Mouse (Mus musculus): ENCODE measurements at regions not wholly inside any gene's neighbourhood (a gene's known extent, or its start where the extent isn't known, plus 50 kb on each side); places are given as distances from the start of the nearest gene placed in this dataset.

GRCm38 (mm10) chr13:55909941-55910340 is 73.9 kb upstream of the Pitx1 start:
- Histone ChIP-seq H3K4me2 (peak overlapping the region; percentile 35), H3K4me3 (replicated peaks) (no peak overlapping the region)
- peak; percentile 69; the same call in 1 of the 2 replicates for ATAC-seq (ENCODE audit: insufficient read depth, low FRiP score, low read depth)

GRCm38 (mm10) chr13:55904884-55905283 is 68.9 kb upstream of the Pitx1 start:
- Histone ChIP-seq H3K4me3 (replicated peaks) (no peak overlapping the region), H3K9me3 (no peaks in the 10 kb centered on the region), H3K4me1 (peaks cover 16% of the 10 kb centered on the region; the same call in 1 of the 2 replicates), H3K4me2 (no peak overlapping the region), H3K9ac (no peak overlapping the region), H3K27me3 (replicated peaks) (no peaks in the 10 kb centered on the region), H3K27ac (no peak overlapping the region), H3K36me3 (no peaks in the 10 kb centered on the region)
- ATAC-seq (ENCODE audit: insufficient read depth, low FRiP score, low read depth) = no peak
- 79% methylated on average over 4 of the region's 4 CpGs for WGBS

More at GRCm38 (mm10) chr13:55909941-55910340, 73.9 kb upstream of the Pitx1 start:
- no peaks in the 10 kb centered on the region for H3K27me3 ChIP-seq (replicated peaks)
- H3K9me3 ChIP-seq = no peaks in the 10 kb centered on the region
- peaks cover 22% of the 10 kb centered on the region; the same call in 1 of the 2 replicates for H3K4me1 ChIP-seq
- H3K36me3 ChIP-seq = no peaks in the 10 kb centered on the region
- no peak overlapping the region for H3K9ac ChIP-seq
- WGBS = 4% methylated on average over 5 of the region's 5 CpGs
- peak overlapping the region; percentile 93 for H3K27ac ChIP-seq

- H3K4me1 ChIP-seq = peaks cover 27% of the 10 kb centered on the region; the same call in 1 of the 2 replicates
- whole genome bisulfite sequencing = 17% methylated on average over 11 of the region's 11 CpGs
- peak; percentile 54; the same call in 1 of the 2 replicates for ATAC-seq (ENCODE audit: insufficient read depth, low FRiP score, low read depth)
- peak overlapping the region; percentile 92 for H3K27ac ChIP-seq
- H3K4me2 ChIP-seq = peak overlapping the region; percentile 5; the same call in 1 of the 2 replicates
- H3K9me3 ChIP-seq = no peaks in the 10 kb centered on the region
- no peaks in the 10 kb centered on the region for H3K36me3 ChIP-seq
- H3K4me3 ChIP-seq (replicated peaks) = no peak overlapping the region
- no peak overlapping the region for H3K9ac ChIP-seq
- no peaks in the 10 kb centered on the region for H3K27me3 ChIP-seq (replicated peaks)
These were observed 66.3 kb upstream of the Pitx1 start for GRCm38 (mm10) chr13:55902255-55902654.

DNA sequence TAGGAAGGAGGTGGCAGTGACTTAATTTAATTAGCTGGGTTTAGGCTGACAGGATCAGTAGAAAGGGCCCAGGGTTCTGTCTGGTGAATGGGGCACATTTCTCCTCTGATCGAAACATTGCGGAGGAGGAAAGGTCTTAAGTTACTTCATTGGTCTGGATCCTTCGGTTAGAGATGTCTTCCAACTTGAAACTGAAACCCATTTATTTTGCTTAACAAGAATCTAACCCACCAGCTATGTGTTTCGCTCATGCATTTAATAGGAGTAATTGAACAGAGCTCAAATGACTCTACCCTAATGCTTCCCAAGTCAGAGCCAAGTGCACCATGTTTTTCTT is 64.2 kb upstream of the Pitx1 start:
- Histone ChIP-seq H3K9me3 (no peaks in the 10 kb centered on the region), H3K9ac (no peak overlapping the region), H3K27me3 (replicated peaks) (no peaks in the 10 kb centered on the region), H3K4me1 (peaks cover 27% of the 10 kb centered on the region; the same call in 1 of the 2 replicates), H3K4me2 (no peak overlapping the region), H3K27ac (0 out of 2 replicates have a peak overlapping the region, but pooled peaks have one; percentile 31), H3K4me3 (replicated peaks) (no peak overlapping the region), H3K36me3 (no peaks in the 10 kb centered on the region)
- no peak for ATAC-seq (ENCODE audit: insufficient read depth, low FRiP score, low read depth)
- WGBS = 85% methylated on average over 4 of the region's 4 CpGs

DNA sequence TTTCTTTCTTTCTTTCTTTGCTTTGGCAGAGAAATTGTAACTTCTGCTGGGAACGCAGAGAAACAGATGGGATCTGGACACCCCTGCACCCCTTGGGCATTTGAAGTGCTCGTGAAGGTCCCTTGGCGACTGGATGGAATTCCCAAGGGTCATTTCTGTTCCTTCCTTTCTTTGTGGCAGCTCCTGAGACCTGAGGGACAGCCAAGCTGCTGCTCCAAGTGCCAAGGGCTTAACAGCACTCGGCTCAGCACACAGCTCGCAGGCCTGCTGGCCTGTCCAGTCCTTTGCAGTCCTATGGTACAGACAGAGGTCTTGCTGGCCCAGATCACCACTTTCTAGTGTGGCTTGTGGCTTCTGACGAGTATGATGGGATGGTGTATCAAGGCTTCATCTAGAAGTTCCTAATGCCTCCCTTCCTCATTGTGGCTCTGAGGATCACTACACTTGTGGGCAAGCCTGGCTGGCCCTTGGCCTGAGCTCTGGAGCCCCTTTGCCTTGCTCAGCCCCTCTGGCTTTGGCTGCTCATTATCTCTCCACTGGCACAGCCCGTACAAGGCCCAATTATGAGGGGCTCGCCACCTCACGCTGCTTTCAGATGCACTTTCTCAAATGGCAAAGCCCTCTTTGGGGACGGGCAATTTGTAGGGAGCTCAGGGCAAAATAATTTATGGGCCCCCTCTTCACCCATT is 63.7 kb upstream of the Pitx1 start:
- Histone ChIP-seq H3K27ac (peak overlapping the region; percentile 31; the same call in 1 of the 2 replicates), H3K27me3 (replicated peaks) (no peaks in the 10 kb centered on the region), H3K36me3 (no peaks in the 10 kb centered on the region), H3K9me3 (no peaks in the 10 kb centered on the region), H3K4me2 (no peak overlapping the region), H3K9ac (no peak overlapping the region), H3K4me1 (peaks cover 27% of the 10 kb centered on the region; the same call in 1 of the 2 replicates), H3K4me3 (replicated peaks) (no peak overlapping the region)
- 77% methylated on average over 10 of the region's 10 CpGs for whole genome bisulfite sequencing
- ATAC-seq (ENCODE audit: insufficient read depth, low FRiP score, low read depth) = no peak

DNA sequence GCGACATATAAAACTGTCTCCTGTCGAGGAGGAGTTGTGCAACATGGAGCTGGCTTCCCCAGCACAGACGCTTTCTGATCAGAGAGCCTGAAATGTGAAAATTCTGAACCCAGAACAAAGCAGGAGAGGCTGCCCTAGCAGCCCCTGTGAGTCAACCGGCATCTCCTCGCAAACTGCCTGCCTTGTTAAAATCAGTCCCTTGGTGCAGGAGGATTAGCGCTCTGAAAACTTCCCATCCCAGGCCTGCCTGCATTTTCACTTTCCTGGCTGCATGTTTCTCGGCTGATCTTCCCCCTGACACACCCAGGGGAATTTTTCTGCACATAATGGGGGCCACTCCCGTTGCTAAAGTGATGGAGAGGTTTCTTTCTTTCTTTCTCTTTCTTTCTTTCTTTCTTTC is 63.0 kb upstream of the Pitx1 start:
- Histone ChIP-seq H3K27ac (peak overlapping the region; percentile 75), H3K9ac (no peak overlapping the region), H3K9me3 (no peaks in the 10 kb centered on the region), H3K4me3 (replicated peaks) (no peak overlapping the region), H3K4me1 (peaks cover 27% of the 10 kb centered on the region; the same call in 1 of the 2 replicates), H3K27me3 (replicated peaks) (no peaks in the 10 kb centered on the region), H3K4me2 (no peak overlapping the region), H3K36me3 (no peaks in the 10 kb centered on the region)
- 40% methylated on average over 8 of the region's 8 CpGs for WGBS
- ATAC-seq (ENCODE audit: insufficient read depth, low FRiP score, low read depth) = no peak

DNA sequence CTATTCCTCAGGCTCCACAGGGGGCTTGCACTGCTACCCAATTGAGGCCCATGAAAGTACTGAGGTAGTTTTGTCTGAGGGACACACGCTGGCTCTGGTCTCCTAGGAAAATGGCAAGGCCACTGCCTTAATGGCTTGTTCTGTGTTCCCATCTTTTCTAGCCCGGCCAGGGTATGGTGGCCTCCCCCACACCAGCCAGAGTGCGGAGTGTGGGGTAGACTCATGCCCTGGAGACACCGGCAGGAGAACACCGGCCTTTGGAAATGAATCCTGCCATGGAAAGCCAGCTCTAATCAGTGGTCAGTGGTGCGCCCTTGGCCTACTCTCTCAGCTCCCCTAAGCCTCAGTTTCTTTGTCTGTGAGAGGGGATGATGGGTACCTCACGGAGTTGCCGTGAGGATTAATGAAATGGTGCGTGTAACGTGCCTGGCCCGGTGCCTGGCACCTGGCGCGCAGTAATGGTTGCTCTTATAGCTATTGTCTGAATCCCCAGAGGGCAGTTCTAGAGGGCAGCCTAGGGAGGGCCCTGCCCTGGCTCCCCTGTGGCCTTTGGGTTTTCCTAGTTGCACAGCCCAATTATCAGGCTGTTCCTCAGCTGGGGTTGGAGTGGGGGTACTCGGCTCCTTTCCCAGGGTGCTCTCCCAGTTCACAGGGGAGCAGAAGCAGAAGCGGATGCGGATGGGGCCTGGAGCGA is 62.4 kb upstream of the Pitx1 start:
- Histone ChIP-seq H3K9me3 (no peaks in the 10 kb centered on the region), H3K27me3 (replicated peaks) (no peaks in the 10 kb centered on the region), H3K4me1 (peaks cover 27% of the 10 kb centered on the region; the same call in 1 of the 2 replicates), H3K4me3 (replicated peaks) (no peak overlapping the region), H3K9ac (no peak overlapping the region), H3K4me2 (no peak overlapping the region), H3K27ac (peak overlapping the region; percentile 75), H3K36me3 (no peaks in the 10 kb centered on the region)
- ATAC-seq (ENCODE audit: insufficient read depth, low FRiP score, low read depth) = no peak
- 77% methylated on average over 17 of the region's 17 CpGs for WGBS

DNA sequence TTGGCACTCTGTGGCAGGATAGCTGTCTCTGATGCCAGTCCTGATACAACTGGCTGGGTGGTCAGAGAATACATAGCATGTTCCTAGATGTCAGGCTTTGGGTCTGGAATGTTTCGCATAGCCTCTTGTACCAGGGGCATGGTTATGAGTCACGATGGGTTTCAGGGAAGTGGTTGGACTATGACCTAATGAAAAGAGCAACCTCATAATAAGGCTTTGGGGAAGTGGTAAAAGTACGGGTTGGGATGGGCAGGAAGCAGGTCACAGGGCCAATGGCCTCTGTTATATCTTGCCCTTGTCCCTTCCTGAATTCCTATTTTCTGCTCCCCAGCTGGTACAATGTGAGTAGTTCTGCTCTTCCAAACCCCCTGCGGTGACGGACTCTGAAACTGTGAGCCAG is 59.5 kb upstream of the Pitx1 start:
- Histone ChIP-seq H3K9ac (no peak overlapping the region), H3K9me3 (no peaks in the 10 kb centered on the region), H3K4me2 (no peak overlapping the region), H3K27me3 (replicated peaks) (no peaks in the 10 kb centered on the region), H3K27ac (no peak overlapping the region), H3K4me1 (peaks cover 16% of the 10 kb centered on the region; the same call in 1 of the 2 replicates), H3K36me3 (no peaks in the 10 kb centered on the region), H3K4me3 (replicated peaks) (no peak overlapping the region)
- 81% methylated on average over 5 of the region's 5 CpGs for WGBS
- no peak for ATAC-seq (ENCODE audit: insufficient read depth, low FRiP score, low read depth)

- no peak for ATAC-seq (ENCODE audit: insufficient read depth, low FRiP score, low read depth)
- H3K9me3 ChIP-seq = no peaks in the 10 kb centered on the region
- H3K4me3 ChIP-seq (replicated peaks) = no peak overlapping the region
- H3K27me3 ChIP-seq (replicated peaks) = no peaks in the 10 kb centered on the region
- no peak overlapping the region for H3K9ac ChIP-seq
- peaks cover 8% of the 10 kb centered on the region; the same call in 1 of the 2 replicates for H3K4me1 ChIP-seq
- no peak overlapping the region for H3K27ac ChIP-seq
- 60% methylated on average over 25 of the region's 25 CpGs for WGBS
- no peaks in the 10 kb centered on the region for H3K36me3 ChIP-seq
- H3K4me2 ChIP-seq = no peak overlapping the region
These were observed 57.4 kb upstream of the Pitx1 start for GRCm38 (mm10) chr13:55893154-55894018.

DNA sequence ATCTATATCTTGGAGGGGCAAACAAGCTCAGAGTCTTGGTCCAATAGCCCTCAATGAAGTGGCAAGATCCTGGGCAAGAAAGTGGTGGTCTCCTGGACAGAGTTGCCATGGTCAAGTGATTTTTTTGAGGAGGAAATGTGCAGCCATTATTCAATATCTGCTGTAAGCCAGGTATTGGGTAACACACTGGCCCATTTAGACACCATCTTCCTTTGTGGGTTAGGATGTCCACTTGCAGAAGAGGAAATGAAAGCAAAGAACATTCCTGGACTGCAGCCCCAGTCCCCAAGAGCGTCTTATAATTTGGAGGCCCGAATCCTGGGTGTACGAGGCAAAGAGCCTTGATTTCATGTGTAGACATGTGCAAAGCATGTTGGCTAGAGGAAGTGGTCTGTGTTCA is 56.3 kb upstream of the Pitx1 start:
- Histone ChIP-seq H3K36me3 (no peaks in the 10 kb centered on the region), H3K9me3 (no peaks in the 10 kb centered on the region), H3K9ac (no peak overlapping the region), H3K4me2 (no peak overlapping the region), H3K4me3 (replicated peaks) (no peak overlapping the region), H3K4me1 (peaks cover 3% of the 10 kb centered on the region; the same call in 1 of the 2 replicates), H3K27ac (no peak overlapping the region), H3K27me3 (replicated peaks) (no peaks in the 10 kb centered on the region)
- ATAC-seq (ENCODE audit: insufficient read depth, low FRiP score, low read depth) = no peak
- 90% methylated on average over 3 of the region's 3 CpGs for WGBS

GRCm38 (mm10) chr13:55887099-55887736 is 51.2 kb upstream of the Pitx1 start:
- Histone ChIP-seq H3K4me1 (peaks cover 4% of the 10 kb centered on the region; the same call in 1 of the 2 replicates), H3K4me2 (no peak overlapping the region), H3K27me3 (replicated peaks) (no peaks in the 10 kb centered on the region), H3K36me3 (no peaks in the 10 kb centered on the region), H3K9me3 (no peaks in the 10 kb centered on the region), H3K9ac (no peak overlapping the region), H3K27ac (no peak overlapping the region), H3K4me3 (replicated peaks) (no peak overlapping the region)
- WGBS = 73% methylated on average over 13 of the region's 13 CpGs
- ATAC-seq (ENCODE audit: insufficient read depth, low FRiP score, low read depth) = 0 out of 2 replicates have a peak, but pooled peaks have one; percentile 39
